Mouse (Mus musculus) left cerebral cortex, adult 11 months (tissue): Measurements from ENCODE around the gene Sgsh.

Experiments used
- DNase-seq: peaks from one replicate; pipeline ENCODE4 v3.0.0; 2022; ENCODE audit warnings: low spot score

The Sgsh gene

GRCm38 (mm10) chr11:119306762-119307657 lies 48.3 kb downstream of the Sgsh start:
- DNase-seq: no peak

DNA sequence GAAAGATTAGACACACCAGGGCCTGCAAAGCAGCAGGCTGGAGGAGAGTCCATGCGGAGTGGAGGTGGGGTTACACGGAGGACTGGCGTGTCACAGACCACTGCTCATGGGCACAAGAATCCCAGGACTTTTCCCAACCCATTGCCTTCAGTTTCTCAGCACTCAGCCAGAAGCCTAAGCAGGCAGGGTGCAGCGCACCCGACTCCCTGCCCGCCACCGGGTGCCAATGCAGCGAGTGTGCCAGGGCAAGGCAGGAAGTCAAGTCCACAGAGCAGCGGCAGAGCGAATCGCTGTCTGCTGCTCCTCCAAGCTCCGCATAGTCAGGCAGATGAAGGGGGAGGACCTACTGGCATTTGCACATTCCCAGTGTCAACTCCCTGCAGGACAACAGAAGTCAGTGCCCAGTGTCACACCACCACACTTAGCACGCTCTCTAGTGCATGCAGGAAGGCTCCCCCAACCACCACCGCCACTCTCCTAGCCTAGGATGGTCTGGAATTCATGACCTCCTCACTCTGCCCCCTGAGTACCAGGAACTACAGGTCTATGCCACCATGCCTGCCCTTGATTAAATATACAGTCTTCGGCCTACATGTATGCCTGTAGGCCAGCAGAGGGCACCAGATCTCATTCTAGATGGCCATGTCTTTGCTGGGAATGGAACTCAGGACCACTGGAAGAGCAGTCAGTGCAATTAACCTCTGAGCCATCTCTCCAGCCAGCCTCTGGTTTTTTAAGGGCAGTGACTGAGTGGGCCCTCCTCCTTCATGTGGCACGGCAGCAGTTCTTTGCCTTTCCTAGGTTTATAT lies 50.2 kb downstream of the Sgsh start:
- no peak for DNase-seq

- no peak for DNase-seq
Measured at GRCm38 (mm10) chr11:119300986-119301385, 54.4 kb downstream of the Sgsh start.

DNA sequence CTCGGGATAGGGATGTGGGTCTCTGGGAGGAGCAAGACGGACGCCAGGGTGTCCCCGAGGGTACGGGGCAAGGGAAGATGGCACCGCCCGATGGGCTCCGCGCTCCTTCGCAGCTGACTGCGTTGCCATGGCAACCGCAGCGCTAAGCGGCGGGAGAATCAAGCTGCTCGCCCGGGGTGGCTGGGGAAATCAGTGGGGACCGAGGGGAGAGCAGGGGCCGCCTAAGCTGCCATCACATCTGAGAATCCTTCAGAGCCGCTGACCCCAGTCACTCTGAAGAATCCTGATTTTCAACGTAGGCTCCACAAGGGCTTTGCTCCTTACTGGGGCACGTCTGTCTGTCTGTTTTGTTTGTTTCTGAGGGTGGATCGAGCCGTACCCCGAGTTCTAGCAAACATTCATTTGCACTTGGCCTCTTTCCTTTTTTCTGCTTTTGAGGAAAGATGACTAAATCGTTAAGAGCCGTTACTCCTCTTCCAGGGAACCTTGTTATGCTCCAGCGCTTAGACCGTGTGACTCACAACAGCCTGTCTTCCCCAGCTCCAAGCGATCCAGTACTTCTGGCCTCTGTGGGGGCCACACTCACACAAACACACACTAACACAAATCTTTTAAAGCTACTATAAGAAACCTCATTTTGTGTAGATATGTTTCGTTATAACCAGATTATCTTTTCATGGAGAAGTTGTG lies 54.9 kb downstream of the Sgsh start:
- DNase-seq: no peak

- peak; percentile 82 for DNase-seq
Measured at GRCm38 (mm10) chr11:119299391-119300245, 55.7 kb downstream of the Sgsh start, which contains the start of gene Eif4a3. Eif4a3 (minus strand) TSS chr11:119300089.

DNA sequence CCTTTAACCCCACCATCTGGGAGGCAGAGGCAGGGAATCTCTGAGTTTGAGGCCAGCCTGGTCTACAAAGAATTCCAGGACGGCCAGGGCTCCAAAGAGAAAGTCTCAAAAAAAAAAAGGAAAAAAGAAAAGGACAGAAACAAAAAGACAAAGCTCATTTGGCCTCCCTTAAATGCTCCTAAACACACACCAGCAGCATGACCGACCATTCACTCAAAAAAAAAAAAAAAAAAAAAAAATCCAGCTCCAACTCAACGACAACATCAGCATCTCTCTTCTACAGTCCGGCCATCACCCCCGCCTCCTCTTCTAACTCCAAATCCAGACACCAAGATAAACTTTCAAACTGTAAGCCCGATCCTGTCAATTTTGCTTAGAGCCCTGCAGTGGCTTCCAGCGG lies 56.4 kb downstream of the Sgsh start:
- no peak for DNase-seq

DNA sequence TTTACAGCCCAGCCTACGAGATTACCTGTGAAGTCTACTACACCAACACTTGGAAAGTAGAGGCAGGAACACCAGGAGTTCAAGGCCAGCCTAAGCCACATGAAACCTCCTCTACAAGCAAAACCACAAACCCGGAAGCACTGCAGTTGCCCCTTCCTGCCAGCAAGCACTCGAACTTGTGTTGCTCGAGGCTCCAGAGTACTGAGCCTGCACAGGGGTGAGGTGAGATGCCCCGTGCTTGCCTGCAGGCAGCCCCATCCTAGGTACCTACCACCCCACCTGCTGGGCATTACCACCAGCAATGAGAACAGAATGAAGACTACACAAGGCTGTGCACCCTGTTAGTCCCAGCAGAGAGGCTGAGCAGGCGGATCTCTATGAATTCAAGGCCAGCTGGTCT lies 57.3 kb downstream of the Sgsh start:
- no peak for DNase-seq
